Mouse (Mus musculus): ENCODE measurements at regions not wholly inside any gene's neighbourhood (a gene's known extent, or its start where the extent isn't known, plus 50 kb on each side); places are given as distances from the start of the nearest gene placed in this dataset.

GRCm38 (mm10) chr8:44879186-44879585 is 56.1 kb upstream of the Fat1 start:
- H3K27ac ChIP-seq (ENCODE audit: low read depth, low read length), result no peak overlapping the region

GRCm38 (mm10) chr8:44884399-44885006 is 50.7 kb upstream of the Fat1 start:
- H3K4me2 ChIP-seq (replicated peaks; ENCODE audit: low read depth, low read length), result no peak overlapping the region

More at GRCm38 (mm10) chr8:44879186-44879585, 56.1 kb upstream of the Fat1 start:
- Histone ChIP-seq H3K4me3 (ENCODE audit: low read depth, low read length) (no peak overlapping the region), H3K4me2 (replicated peaks; ENCODE audit: low read depth, low read length) (no peak overlapping the region), H3K36me3 (ENCODE audit: control insufficient read depth, insufficient read depth, low read length) (no peaks in the 10 kb centered on the region), H3K4me1 (replicated peaks; ENCODE audit: control insufficient read depth, insufficient read depth, low read length) (no peaks in the 10 kb centered on the region), H3K9ac (ENCODE audit: low read depth, low read length) (no peak overlapping the region), H3K27me3 (ENCODE audit: control insufficient read depth, insufficient read depth, low read length) (no peaks in the 10 kb centered on the region), H3K9me3 (ENCODE audit: control insufficient read depth, low read length) (no peaks in the 10 kb centered on the region)
- ATAC-seq (ENCODE audit: low FRiP score), result no peak
- 85% methylated on average over 4 of the region's 4 CpGs for WGBS
- DNase-seq (ENCODE audit: low spot score), result no peak

More at GRCm38 (mm10) chr8:44884399-44885006, 50.7 kb upstream of the Fat1 start:
- Histone ChIP-seq H3K9ac (ENCODE audit: low read depth, low read length) (no peak overlapping the region), H3K27me3 (ENCODE audit: control insufficient read depth, insufficient read depth, low read length) (no peaks in the 10 kb centered on the region), H3K4me1 (replicated peaks; ENCODE audit: control insufficient read depth, insufficient read depth, low read length) (no peaks in the 10 kb centered on the region), H3K36me3 (ENCODE audit: control insufficient read depth, insufficient read depth, low read length) (no peaks in the 10 kb centered on the region), H3K27ac (ENCODE audit: low read depth, low read length) (no peak overlapping the region), H3K4me3 (ENCODE audit: low read depth, low read length) (no peak overlapping the region), H3K9me3 (ENCODE audit: control insufficient read depth, low read length) (no peaks in the 10 kb centered on the region)
- WGBS, result 77% methylated on average over 8 of the region's 8 CpGs
- DNase-seq (ENCODE audit: low spot score) (no peak), ATAC-seq (ENCODE audit: low FRiP score) (no peak)
